Mouse (Mus musculus) erythroblast, embryonic 14.5 days (primary cell): ENCODE measurements at regions not wholly inside any gene's neighbourhood (a gene's known extent, or its start where the extent isn't known, plus 50 kb on each side); places are given as distances from the start of the nearest gene placed in this dataset.

ENCODE experiments used
- GATA1 ChIP-seq: IDR thresholded peaks from 2 replicates; pipeline ENCODE4 v1.6.1; 2012; ENCODE audit warnings: low read length, inconsistent platforms, mixed read lengths
- TAL1 ChIP-seq: IDR thresholded peaks from 3 replicates; pipeline ENCODE4 v1.6.1; 2012; ENCODE audit warnings: low read length, inconsistent platforms, mixed read lengths

DNA sequence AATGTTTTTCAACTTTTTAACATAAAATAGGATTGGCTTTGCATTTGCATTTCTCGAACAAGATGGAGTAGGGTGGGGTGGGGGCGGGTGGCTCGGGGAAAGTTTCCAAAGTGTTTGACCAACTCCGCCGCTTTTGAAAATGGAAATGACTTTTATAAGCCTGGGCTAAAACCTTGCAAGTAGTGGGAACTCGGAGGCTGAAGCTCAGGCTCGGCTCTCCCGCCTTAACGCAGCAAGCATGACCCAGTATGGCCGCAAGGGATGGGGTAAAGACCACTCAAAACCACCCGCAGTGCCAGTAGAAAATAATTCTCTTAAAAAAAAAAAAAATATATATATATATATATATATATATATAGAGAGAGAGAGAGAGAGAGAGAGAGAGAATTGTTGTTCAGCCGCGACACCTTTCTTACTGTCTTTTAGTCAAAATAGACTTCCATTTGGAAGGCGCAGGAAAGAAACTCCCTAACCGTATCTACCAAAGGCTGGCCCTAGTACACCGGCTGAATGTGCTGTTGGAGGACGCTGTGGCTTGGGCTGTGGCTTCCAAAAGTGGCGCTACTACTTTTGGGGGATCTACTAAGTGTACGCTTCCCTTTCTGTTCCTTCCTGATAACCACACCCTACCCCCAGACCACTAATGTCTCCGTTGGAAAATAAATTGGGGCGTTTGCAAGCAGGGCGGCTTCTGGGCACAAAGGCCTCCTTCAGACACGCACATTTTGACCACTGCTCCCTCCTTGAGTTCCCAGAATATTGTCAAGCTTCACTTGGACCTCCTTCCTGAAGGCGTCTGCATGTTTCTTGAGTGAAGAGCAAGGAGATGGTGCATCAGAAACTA lies 126.2 kb downstream of the Nkx6-1 start:
- no peak for TF ChIP-seq TAL1
- TF ChIP-seq GATA1, result no peak
